Mouse (Mus musculus) forebrain, embryonic 11.5 days (tissue): ENCODE results near the gene Plxnb2. TPM values are rescaled to one million over a fixed set of nuclear protein-coding genes. Genes with fewer than 3 reads are reported as not detected.

Experiments
- ATAC-seq: fragments of 200-750 bp; cut with Nextera tagmentation; replicated peaks from 2 replicates; pipeline ENCODE4 v1.8.0; 2017; ENCODE audit warnings: moderate TSS enrichment; ENCODE audit not compliant: low FRiP score
- DNase-seq: peaks from one replicate; pipeline ENCODE4 v3.0.0-alpha.2; 2017; ENCODE audit warnings: low spot score
- H3K27ac ChIP-seq: fragments of 300-500 bp; sonication (generic); 2 replicates; pipeline ENCODE4 v1.5.1; 2014; ENCODE audit warnings: low read depth, low read length
- H3K27me3 ChIP-seq: fragments of 300-500 bp; sonication (generic); 2 replicates; pipeline ENCODE4 v1.6.1; 2014; ENCODE audit warnings: mild to moderate bottlenecking, low read length, mixed read lengths; ENCODE audit not compliant: control insufficient read depth, insufficient read depth
- H3K36me3 ChIP-seq: fragments of 300-500 bp; sonication (generic); 2 replicates; pipeline ENCODE4 v1.6.1; 2014; ENCODE audit warnings: mild to moderate bottlenecking, low read length, moderate library complexity, mixed read lengths; ENCODE audit not compliant: control insufficient read depth, insufficient read depth
- H3K4me1 ChIP-seq: fragments of 300-500 bp; sonication (generic); replicated peaks from 2 replicates; pipeline ENCODE4 v1.6.1; 2014; ENCODE audit warnings: low read length, mixed read lengths; ENCODE audit not compliant: control insufficient read depth, insufficient read depth
- H3K4me2 ChIP-seq: fragments of 300-500 bp; sonication (generic); 2 replicates; pipeline ENCODE4 v1.6.1; 2014; ENCODE audit warnings: low read depth, mild to moderate bottlenecking, low read length, moderate library complexity, mixed read lengths; ENCODE audit not compliant: severe bottlenecking
- H3K4me3 ChIP-seq: fragments of 300-500 bp; sonication (generic); 2 replicates; pipeline ENCODE4 v1.5.1; 2014; ENCODE audit warnings: low read depth, low read length
- H3K9ac ChIP-seq: fragments of 300-500 bp; sonication (generic); 2 replicates; pipeline ENCODE4 v1.6.1; 2014; ENCODE audit warnings: low read length
- H3K9me3 ChIP-seq: fragments of 300-500 bp; sonication (generic); 2 replicates; pipeline ENCODE4 v1.6.1; 2016; ENCODE audit warnings: low read length, mixed read lengths; ENCODE audit not compliant: control insufficient read depth
- WGBS: fragments of 180-500 bp; shearing (Covaris S2); extraction: QIAGEN DNeasy Blood & Tissue Kit; methylation state at CpG from one replicate; pipeline ENCODE4 v1.1.7; 2014; 5-methylcytosine and 5-hydroxymethylcytosine counted together
- polyA plus RNA-seq: library from polyadenylated mRNA; unstranded; fragments of >200 nt; fragmentation: Nextera tagmentation; extraction: Ambion mirVana; gene quantifications from 2 replicates; pipeline ENCODE4 v1.2.1, GENCODE M21; 2014

Gene Plxnb2
- polyA plus RNA-seq, 1 experiment from 2014 or later: 176 TPM

- Histone ChIP-seq H3K4me2 (no peak overlapping the region; the same call in 1 of the 2 replicates), H3K9me3 (no peaks in the 10 kb centered on the region), H3K27ac (peak overlapping the region; percentile 31; the same call in 1 of the 2 replicates), H3K27me3 (no peaks in the 10 kb centered on the region), H3K9ac (peak overlapping the region; percentile 29; the same call in 1 of the 2 replicates), H3K36me3 (no peaks in the 10 kb centered on the region), H3K4me3 (no peak overlapping the region), H3K4me1 (peaks cover 59% of the 10 kb centered on the region)
- DNase-seq (peak; percentile 69), ATAC-seq (no peak)
- 19% methylated on average over 5 of the region's 5 CpGs for WGBS
Measured at GRCm38 (mm10) chr15:89177121-89177520, 3.5 kb downstream of the Plxnb2 start.

GRCm38 (mm10) chr15:89175411-89176155 is 5.0 kb downstream of the Plxnb2 start:
- WGBS: 88% methylated on average over 13 of the region's 13 CpGs
- Histone ChIP-seq H3K27ac (no peak overlapping the region), H3K4me2 (no peak overlapping the region), H3K4me3 (no peak overlapping the region), H3K9me3 (no peaks in the 10 kb centered on the region), H3K9ac (no peak overlapping the region), H3K27me3 (no peaks in the 10 kb centered on the region), H3K4me1 (peaks cover 56% of the 10 kb centered on the region), H3K36me3 (no peaks in the 10 kb centered on the region)
- no peak for DNase-seq
- ATAC-seq: no peak

GRCm38 (mm10) chr15:89174889-89175339 is 5.7 kb downstream of the Plxnb2 start:
- H3K4me3 ChIP-seq: no peak overlapping the region
- no peaks in the 10 kb centered on the region for H3K27me3 ChIP-seq
- H3K4me1 ChIP-seq: peaks cover 60% of the 10 kb centered on the region
- no peak overlapping the region for H3K9ac ChIP-seq
- no peaks in the 10 kb centered on the region for H3K36me3 ChIP-seq
- no peak for ATAC-seq
- no peaks in the 10 kb centered on the region for H3K9me3 ChIP-seq
- no peak for DNase-seq
- no peak overlapping the region for H3K4me2 ChIP-seq
- WGBS: 58% methylated on average over 11 of the region's 11 CpGs
- H3K27ac ChIP-seq: no peak overlapping the region

- WGBS: 1% methylated on average over 15 of the region's 15 CpGs
- Histone ChIP-seq H3K36me3 (no peaks in the 10 kb centered on the region), H3K4me2 (peak overlapping the region; percentile 99), H3K4me1 (peaks cover 60% of the 10 kb centered on the region), H3K27me3 (no peaks in the 10 kb centered on the region), H3K9me3 (no peaks in the 10 kb centered on the region), H3K9ac (peak overlapping the region; percentile 59), H3K27ac (no peak overlapping the region), H3K4me3 (peak overlapping the region; percentile 49)
- ATAC-seq (peak; percentile 37; the same call in 1 of the 2 replicates), DNase-seq (peak; percentile 78)
Measured at GRCm38 (mm10) chr15:89173906-89174214, 6.7 kb downstream of the Plxnb2 start.

- DNase-seq (peak; percentile 82), ATAC-seq (peak; percentile 66)
- Histone ChIP-seq H3K27ac (peak overlapping the region; percentile 79), H3K9ac (peak overlapping the region; percentile 59), H3K9me3 (no peaks in the 10 kb centered on the region), H3K27me3 (no peaks in the 10 kb centered on the region), H3K36me3 (no peaks in the 10 kb centered on the region; the same call in 1 of the 2 replicates), H3K4me3 (peak overlapping the region; percentile 49), H3K4me2 (peak overlapping the region; percentile 99), H3K4me1 (peaks cover 54% of the 10 kb centered on the region)
- WGBS: under 1% methylated on average over 65 of the region's 65 CpGs
Measured at GRCm38 (mm10) chr15:89173024-89173905, 7.3 kb downstream of the Plxnb2 start.

GRCm38 (mm10) chr15:89172276-89172935 is 8.2 kb downstream of the Plxnb2 start:
- WGBS: 23% methylated on average over 17 of the region's 17 CpGs
- no peak for DNase-seq
- H3K9me3 ChIP-seq: no peaks in the 10 kb centered on the region
- no peak for ATAC-seq
- H3K4me1 ChIP-seq: peaks cover 47% of the 10 kb centered on the region
- H3K27ac ChIP-seq: peak overlapping the region; percentile 79
- H3K4me3 ChIP-seq: peak overlapping the region; percentile 49
- peaks cover 3% of the 10 kb centered on the region; the same call in 1 of the 2 replicates for H3K36me3 ChIP-seq
- peak overlapping the region; percentile 99 for H3K4me2 ChIP-seq
- peak overlapping the region; percentile 59 for H3K9ac ChIP-seq
- no peaks in the 10 kb centered on the region for H3K27me3 ChIP-seq

GRCm38 (mm10) chr15:89171526-89172051 is 9.0 kb downstream of the Plxnb2 start:
- Histone ChIP-seq H3K27ac (no peak overlapping the region), H3K9me3 (no peaks in the 10 kb centered on the region), H3K4me3 (no peak overlapping the region), H3K9ac (no peak overlapping the region), H3K4me2 (no peak overlapping the region), H3K27me3 (no peaks in the 10 kb centered on the region), H3K36me3 (peaks cover 10% of the 10 kb centered on the region), H3K4me1 (peaks cover 39% of the 10 kb centered on the region)
- DNase-seq (no peak), ATAC-seq (no peak)
- WGBS: 88% methylated on average over 5 of the region's 5 CpGs

- Histone ChIP-seq H3K9ac (no peak overlapping the region), H3K27ac (no peak overlapping the region), H3K9me3 (no peaks in the 10 kb centered on the region), H3K4me2 (no peak overlapping the region), H3K27me3 (no peaks in the 10 kb centered on the region), H3K4me3 (no peak overlapping the region), H3K4me1 (peaks cover 39% of the 10 kb centered on the region), H3K36me3 (peaks cover 13% of the 10 kb centered on the region)
- DNase-seq (no peak), ATAC-seq (no peak)
- 77% methylated on average over 3 of the region's 3 CpGs for WGBS
Measured at GRCm38 (mm10) chr15:89170102-89170501, 10.5 kb downstream of the Plxnb2 start.
